Mouse (Mus musculus) embryonic facial prominence, embryonic 14.5 days (tissue): ENCODE measurements around the gene Gcc2. TPM values are rescaled to one million over a fixed set of nuclear protein-coding genes. Genes with fewer than 3 reads are reported as not detected.
"Not testable (repeated sequence)": the region's sequence is repeated elsewhere in the genome, so short reads cannot be mapped to it uniquely, and the experiment has no call there.

Experiments used
- ATAC-seq: fragments of 200-750 bp; cut with Nextera tagmentation; 2 replicates; pipeline ENCODE4 v1.8.0; 2017; ENCODE audit warnings: low read depth, moderate number of reproducible peaks, moderate TSS enrichment
- DNase-seq: peaks from one replicate; pipeline ENCODE4 v3.0.0-alpha.2; 2015; ENCODE audit warnings: low spot score
- H3K27ac ChIP-seq: fragments of 300-500 bp; sonication (generic); replicated peaks from 2 replicates; pipeline ENCODE4 v1.5.1; 2014; ENCODE audit warnings: low read depth, mild to moderate bottlenecking, low read length, moderate library complexity
- H3K27me3 ChIP-seq: fragments of 300-500 bp; sonication (generic); replicated peaks from 2 replicates; pipeline ENCODE4 v1.6.1; 2014; ENCODE audit warnings: low read length; ENCODE audit not compliant: control insufficient read depth, insufficient read depth
- H3K36me3 ChIP-seq: fragments of 300-500 bp; sonication (generic); 2 replicates; pipeline ENCODE4 v1.6.1; 2014; ENCODE audit warnings: low read length, mixed read lengths; ENCODE audit not compliant: control insufficient read depth, insufficient read depth
- H3K4me1 ChIP-seq: fragments of 300-500 bp; sonication (generic); 2 replicates; pipeline ENCODE4 v1.6.1; 2014; ENCODE audit warnings: antibody characterized with exemption, low read length; ENCODE audit not compliant: control insufficient read depth, insufficient read depth
- H3K4me2 ChIP-seq: fragments of 300-500 bp; sonication (generic); 2 replicates; pipeline ENCODE4 v1.6.1; 2014; ENCODE audit warnings: low read depth, mild to moderate bottlenecking, low read length, moderate library complexity, mixed read lengths
- H3K4me3 ChIP-seq: fragments of 300-500 bp; sonication (generic); 2 replicates; pipeline ENCODE4 v1.5.1; 2014; ENCODE audit warnings: low read depth, mild to moderate bottlenecking, low read length
- H3K9ac ChIP-seq: fragments of 300-500 bp; sonication (generic); 2 replicates; pipeline ENCODE4 v1.6.1; 2014; ENCODE audit warnings: low read depth, mild to moderate bottlenecking, low read length, moderate library complexity, mixed read lengths
- H3K9me3 ChIP-seq: fragments of 300-500 bp; sonication (generic); 2 replicates; pipeline ENCODE4 v1.6.1; 2016; ENCODE audit warnings: low read length; ENCODE audit not compliant: control insufficient read depth
- WGBS: fragments of 180-500 bp; shearing (Covaris S2); extraction: QIAGEN DNeasy Blood & Tissue Kit; methylation state at CpG from one replicate; pipeline ENCODE4 v1.1.7; 2014; 5-methylcytosine and 5-hydroxymethylcytosine counted together
- polyA plus RNA-seq: library from polyadenylated mRNA; unstranded; fragments of >200 nt; fragmentation: Nextera tagmentation; extraction: Ambion mirVana; gene quantifications from 2 replicates; pipeline ENCODE4 v1.2.1, GENCODE M21; 2014

Gene Gcc2
- polyA plus RNA-seq, 1 experiment from 2014 or later, result 44.5 TPM

- 75% methylated on average over 4 of the region's 4 CpGs for WGBS
- H3K9me3 ChIP-seq, result peaks cover 19% of the 10 kb centered on the region
- not testable (repeated sequence) for H3K36me3 ChIP-seq, H3K4me2 ChIP-seq, H3K4me1 ChIP-seq, H3K4me3 ChIP-seq, H3K27me3 ChIP-seq, H3K9ac ChIP-seq, ATAC-seq, H3K27ac ChIP-seq, DNase-seq
Measured at GRCm38 (mm10) chr10:58234985-58235384, 20.3 kb upstream of the Gcc2 start.

DNA sequence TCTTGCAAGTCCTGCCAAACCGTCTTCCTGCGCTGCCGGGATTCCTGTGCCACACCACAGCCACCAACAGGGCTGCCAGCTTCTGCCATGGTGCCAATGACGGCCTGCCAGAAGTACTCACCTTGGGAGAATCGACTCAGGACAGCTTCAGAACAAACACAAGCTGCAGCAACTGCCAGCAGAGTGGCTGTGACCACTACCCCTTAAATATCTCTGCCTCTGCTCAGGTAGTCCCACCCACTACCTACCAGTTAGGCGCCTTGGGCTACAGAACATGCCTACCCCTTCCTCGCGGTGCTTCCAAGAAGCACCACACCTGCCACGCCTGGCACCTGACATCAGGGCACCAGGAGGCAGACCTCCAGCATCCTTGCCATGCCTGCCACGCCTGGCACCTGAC is 18.7 kb upstream of the Gcc2 start, which contains the start of gene Gm4981:
Gene Gm4981 (minus strand): TSS at position 89 of the 400 bp plus-strand sequence.
- no peaks in the 10 kb centered on the region for H3K4me1 ChIP-seq
- DNase-seq (no peak), ATAC-seq (no peak)
- H3K4me2 ChIP-seq, result no peak within 1 kb of the TSS
- H3K9ac ChIP-seq, result no peak within 1 kb of the TSS
- no peak within 1 kb of the TSS for H3K27ac ChIP-seq
- H3K27me3 ChIP-seq, result no peaks in the 10 kb centered on the region
- no peaks in the 10 kb centered on the region for H3K36me3 ChIP-seq
- peaks cover 17% of the 10 kb centered on the region for H3K9me3 ChIP-seq
- no peak within 1 kb of the TSS for H3K4me3 ChIP-seq
- WGBS, result 86% methylated on average over 10 of the region's 10 CpGs

DNA sequence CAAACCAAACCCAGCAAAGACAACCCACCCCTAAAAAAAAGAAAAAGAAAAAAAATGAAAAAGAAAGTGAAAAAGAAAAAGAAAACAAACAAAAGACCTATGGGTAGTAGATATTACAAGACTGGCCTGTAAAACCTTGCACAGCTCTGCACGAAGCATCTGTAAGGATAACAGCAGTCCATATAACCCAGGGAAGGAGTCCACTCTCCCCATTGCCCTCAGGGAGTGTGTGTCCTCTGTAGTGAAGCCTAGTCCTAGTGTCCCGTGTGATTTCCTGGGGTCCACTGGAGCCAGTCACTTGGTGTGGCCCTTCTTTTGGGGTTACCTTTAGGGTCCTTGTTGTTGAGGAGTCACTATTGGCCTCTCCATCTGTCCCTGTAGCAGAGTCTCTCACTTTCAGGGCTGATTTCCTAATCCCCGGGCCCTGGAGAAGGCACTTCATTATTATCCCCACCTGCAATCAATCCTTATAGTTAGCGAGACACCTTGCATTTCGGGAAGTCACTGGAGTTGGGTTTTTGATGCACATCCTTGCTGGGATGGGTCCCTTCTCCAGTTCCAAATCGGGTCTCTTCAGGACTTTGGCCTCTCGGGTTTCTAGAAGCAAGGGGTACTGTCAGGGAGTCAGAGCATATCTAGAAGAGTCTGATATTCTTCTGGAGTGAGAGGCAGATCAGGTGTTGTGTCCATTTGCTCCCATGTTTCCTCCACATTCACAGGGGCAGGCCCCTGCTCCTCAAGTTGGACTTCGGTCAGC is 16.1 kb upstream of the Gcc2 start:
- DNase-seq, result peak; percentile 45
- not testable (repeated sequence) for H3K4me1 ChIP-seq, H3K4me2 ChIP-seq, H3K9me3 ChIP-seq, H3K27me3 ChIP-seq, H3K36me3 ChIP-seq, H3K27ac ChIP-seq, H3K9ac ChIP-seq, H3K4me3 ChIP-seq
- ATAC-seq, result peak; percentile 87
- WGBS, result 75% methylated on average over 8 of the region's 8 CpGs

DNA sequence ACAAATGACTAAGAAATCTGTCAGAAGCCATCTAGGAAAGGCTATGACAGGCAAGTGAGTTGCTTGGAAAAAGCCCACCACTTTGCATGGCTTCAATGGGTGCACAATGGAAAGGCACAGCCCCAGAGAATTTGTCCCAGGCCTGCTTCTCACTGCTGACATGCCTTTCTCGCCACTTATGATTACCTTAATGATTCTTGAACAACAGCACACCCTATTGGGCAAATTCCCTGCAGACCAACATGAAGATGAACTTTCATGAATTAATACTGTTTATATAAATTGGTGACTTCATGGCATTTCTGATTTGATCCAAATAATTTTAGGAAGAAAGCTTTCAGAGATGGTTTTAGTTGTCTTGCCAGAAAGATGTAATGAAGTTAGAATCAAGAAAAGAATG is 5.8 kb upstream of the Gcc2 start:
- peaks cover under 1% of the 10 kb centered on the region; the same call in 1 of the 2 replicates for H3K4me1 ChIP-seq
- no peak overlapping the region for H3K27ac ChIP-seq
- H3K27me3 ChIP-seq, result no peaks in the 10 kb centered on the region
- no peak overlapping the region for H3K4me2 ChIP-seq
- ATAC-seq (no peak), DNase-seq (no peak)
- H3K9me3 ChIP-seq, result no peaks in the 10 kb centered on the region
- 19% methylated on average over 1 of the region's 1 CpGs for WGBS
- H3K9ac ChIP-seq, result no peak overlapping the region
- H3K36me3 ChIP-seq, result no peaks in the 10 kb centered on the region
- no peak overlapping the region for H3K4me3 ChIP-seq

DNA sequence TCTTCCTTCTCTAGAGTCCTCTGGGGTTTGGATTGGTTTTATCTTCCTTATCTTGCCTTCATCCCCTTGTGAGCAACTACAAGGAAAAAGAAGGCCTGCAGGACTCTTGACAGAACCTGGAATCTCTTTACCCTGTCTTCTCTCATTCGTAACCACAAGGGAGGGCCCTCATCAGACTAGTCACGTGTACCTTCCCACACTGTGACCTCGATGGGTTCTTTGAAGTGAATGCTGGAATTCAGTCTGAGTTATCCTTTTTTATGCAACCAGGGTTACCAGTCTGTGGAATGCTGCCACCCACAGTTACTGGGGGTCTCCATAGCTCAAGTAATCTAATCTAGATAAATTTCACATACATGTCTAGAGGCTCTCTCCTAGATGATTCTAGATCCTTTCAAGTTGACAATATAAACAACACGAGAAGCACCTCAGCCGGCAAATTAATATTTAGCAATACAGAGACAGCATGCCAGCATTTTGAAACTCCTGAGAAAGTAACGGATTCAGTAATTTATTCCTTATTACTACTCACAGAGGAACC is 592 bp upstream of the Gcc2 start:
- Histone ChIP-seq H3K27me3 (no peaks in the 10 kb centered on the region), H3K9ac (peak overlapping the region; percentile 80), H3K27ac (no peak overlapping the region), H3K36me3 (peaks cover 14% of the 10 kb centered on the region), H3K4me1 (peaks cover 5% of the 10 kb centered on the region; the same call in 1 of the 2 replicates), H3K4me3 (peak overlapping the region; percentile 85), H3K9me3 (no peaks in the 10 kb centered on the region), H3K4me2 (peak overlapping the region; percentile 63)
- DNase-seq, result peak; percentile 7
- WGBS, result 32% methylated on average over 6 of the region's 6 CpGs
- no peak for ATAC-seq

DNA sequence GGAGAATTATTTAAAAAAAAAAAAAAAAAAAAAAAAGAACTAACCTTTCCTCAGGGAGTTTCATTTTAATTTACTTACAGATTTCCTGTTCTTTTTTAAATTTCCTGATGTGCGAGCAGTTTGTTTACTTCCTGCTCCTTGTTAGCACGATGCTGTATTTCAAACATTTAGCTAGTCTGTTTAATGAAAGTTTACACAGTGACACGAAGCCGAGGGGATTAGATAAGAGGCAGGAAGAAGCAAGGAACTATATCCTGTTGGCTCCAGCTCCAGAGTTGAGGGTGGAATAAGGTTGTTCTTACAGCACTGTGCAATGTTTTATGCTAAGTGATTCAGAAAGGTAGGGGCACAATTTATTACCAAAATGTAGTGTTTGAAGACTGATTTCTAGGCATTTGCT is 657 bp downstream of the Gcc2 start:
- peaks cover 23% of the 10 kb centered on the region for H3K36me3 ChIP-seq
- peak; percentile 16 for DNase-seq
- peaks cover 5% of the 10 kb centered on the region; the same call in 1 of the 2 replicates for H3K4me1 ChIP-seq
- ATAC-seq, result no peak
- 2% methylated on average over 4 of the region's 4 CpGs for WGBS
- H3K27me3 ChIP-seq, result no peaks in the 10 kb centered on the region
- H3K27ac ChIP-seq, result no peak overlapping the region
- H3K4me3 ChIP-seq, result peak overlapping the region; percentile 85
- H3K9me3 ChIP-seq, result no peaks in the 10 kb centered on the region
- peak overlapping the region; percentile 63 for H3K4me2 ChIP-seq
- peak overlapping the region; percentile 80 for H3K9ac ChIP-seq

- Histone ChIP-seq H3K36me3 (peaks cover 46% of the 10 kb centered on the region), H3K27me3 (no peaks in the 10 kb centered on the region), H3K27ac (no peak overlapping the region), H3K4me3 (no peak overlapping the region), H3K9ac (no peak overlapping the region), H3K9me3 (no peaks in the 10 kb centered on the region), H3K4me1 (peaks cover 5% of the 10 kb centered on the region; the same call in 1 of the 2 replicates), H3K4me2 (no peak overlapping the region)
- no peak for ATAC-seq
- peak; percentile 9 for DNase-seq
- WGBS, result 73% methylated on average over 5 of the region's 5 CpGs
Measured at GRCm38 (mm10) chr10:58258466-58258865, 3.2 kb downstream of the Gcc2 start.

GRCm38 (mm10) chr10:58282238-58282637 is 26.9 kb downstream of the Gcc2 start:
- Histone ChIP-seq H3K4me2 (no peak overlapping the region), H3K9me3 (no peaks in the 10 kb centered on the region), H3K27me3 (no peaks in the 10 kb centered on the region), H3K4me3 (no peak overlapping the region), H3K36me3 (peaks cover 62% of the 10 kb centered on the region), H3K9ac (no peak overlapping the region), H3K4me1 (no peaks in the 10 kb centered on the region), H3K27ac (no peak overlapping the region)
- WGBS, result 88% methylated on average over 7 of the region's 7 CpGs
- DNase-seq (no peak), ATAC-seq (no peak)

- H3K36me3 ChIP-seq, result peaks cover 90% of the 10 kb centered on the region
- ATAC-seq (no peak), DNase-seq (no peak)
- H3K27me3 ChIP-seq, result no peaks in the 10 kb centered on the region
- H3K9me3 ChIP-seq, result no peaks in the 10 kb centered on the region
- H3K9ac ChIP-seq, result no peak overlapping the region
- 77% methylated on average over 3 of the region's 3 CpGs for WGBS
- no peak overlapping the region for H3K27ac ChIP-seq
- no peaks in the 10 kb centered on the region for H3K4me1 ChIP-seq
- H3K4me3 ChIP-seq, result no peak overlapping the region
- H3K4me2 ChIP-seq, result no peak overlapping the region
Measured at GRCm38 (mm10) chr10:58290742-58291141, 35.4 kb downstream of the Gcc2 start.
